Mouse (Mus musculus) gastrocnemius, postnatal 36 days (tissue): ENCODE results near the gene Uchl1. TPM values are rescaled to one million over a fixed set of nuclear protein-coding genes. Genes with fewer than 3 reads are reported as not detected.
A peak's percentile ranks its signal among the peaks of the same experiment; 100 is the strongest.

Experiments
- DNase-seq, 2 experiments: peaks; one replicate each; pipeline ENCODE4 v3.0.0; 2022
- intact Hi-C: fragments of 180-260 bp; cut with DNase I; formaldehyde crosslinking; loops from one replicate; pipeline ENCODE4 v1.15.1; 2025
- total RNA-seq, 2 experiments: library from RNA; stranded (reverse); gene quantifications; 2 replicates each; pipeline ENCODE4 v1.2.3; 2021

Uchl1 gene
- total RNA-seq, 2 experiments from 2014 or later, result 3.3 to 5.0 TPM

- DNase-seq, result no peak
- intact Hi-C loops, result no loop called here
Observed at GRCm38 (mm10) chr5:66703317-66704004, 27.6 kb downstream of the Uchl1 start.

DNA sequence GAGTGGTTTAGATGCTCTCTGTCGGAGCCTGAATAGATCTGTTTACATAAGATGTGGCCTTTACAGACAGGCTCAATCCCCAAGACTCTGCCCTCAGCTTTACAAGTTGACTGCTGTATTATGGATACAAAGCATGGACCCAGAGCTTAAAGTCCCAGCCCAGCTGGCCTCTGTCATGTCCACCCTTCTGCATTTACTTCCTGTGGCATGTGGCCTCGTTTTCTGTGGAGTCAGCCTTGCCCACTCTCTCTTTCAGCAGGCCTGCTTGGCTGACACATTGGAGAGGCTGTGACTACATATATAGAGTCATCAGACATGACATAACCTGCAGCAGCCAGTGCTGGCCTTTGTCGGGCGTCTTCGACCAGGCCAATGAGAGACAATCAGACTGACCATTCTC, 32.0 kb downstream of the Uchl1 start:
- intact Hi-C loops, result no loop called here
- no peak for DNase-seq

DNA sequence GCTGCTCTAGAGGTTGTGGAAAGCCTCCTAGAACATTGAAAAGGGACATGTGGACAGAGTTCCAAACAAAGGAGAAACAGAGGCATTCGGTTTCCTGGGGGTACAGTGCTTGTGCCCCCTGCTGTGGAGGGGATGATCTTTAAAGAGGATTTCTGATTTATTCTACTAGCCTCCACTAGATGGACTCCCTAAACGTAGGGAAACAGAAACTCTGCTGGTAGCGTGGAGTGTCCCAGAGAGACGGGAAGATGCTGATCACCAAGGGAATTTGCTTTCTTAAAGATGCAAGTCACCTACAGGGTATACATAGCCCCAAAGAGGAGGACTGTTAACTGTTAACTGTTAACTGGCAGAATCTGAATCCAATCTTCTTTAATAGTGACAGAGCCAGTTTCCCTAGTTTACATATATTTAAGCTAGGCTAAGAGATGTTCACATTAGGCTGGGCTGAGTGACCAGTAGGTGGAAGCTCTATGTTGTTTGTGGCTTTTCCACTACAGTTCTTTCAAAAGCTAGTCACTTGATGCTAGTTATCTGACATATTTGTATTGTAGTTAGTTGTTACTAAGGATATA, 34.6 kb downstream of the Uchl1 start:
- intact Hi-C loops, result loop anchor here (2.0 kb wide), 1 partner anchor 286 kb away; no protein-coding TSS in a partner anchor
- no peak for DNase-seq

DNA sequence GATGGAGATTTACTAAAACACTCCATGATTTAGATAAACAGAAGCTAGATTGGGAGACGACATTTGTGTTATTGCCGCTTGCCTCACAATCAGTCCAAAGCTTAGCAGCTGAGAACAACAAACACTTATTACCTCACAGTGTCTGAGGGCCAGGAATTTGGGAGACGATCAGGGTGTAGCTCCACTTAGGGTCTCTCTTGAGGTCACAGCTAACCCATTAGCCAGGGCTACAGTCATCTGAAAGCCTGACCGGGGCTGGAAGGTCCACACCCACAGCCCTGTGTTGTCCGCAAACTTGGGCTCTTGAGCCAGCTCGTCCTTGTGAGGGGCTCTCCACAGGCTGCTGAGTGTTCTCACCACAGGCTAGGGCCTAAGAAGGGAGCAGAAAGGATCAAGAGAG, 36.9 kb downstream of the Uchl1 start:
- DNase-seq, result peak; percentile 8 to 25
- intact Hi-C loops, result no loop called here

DNA sequence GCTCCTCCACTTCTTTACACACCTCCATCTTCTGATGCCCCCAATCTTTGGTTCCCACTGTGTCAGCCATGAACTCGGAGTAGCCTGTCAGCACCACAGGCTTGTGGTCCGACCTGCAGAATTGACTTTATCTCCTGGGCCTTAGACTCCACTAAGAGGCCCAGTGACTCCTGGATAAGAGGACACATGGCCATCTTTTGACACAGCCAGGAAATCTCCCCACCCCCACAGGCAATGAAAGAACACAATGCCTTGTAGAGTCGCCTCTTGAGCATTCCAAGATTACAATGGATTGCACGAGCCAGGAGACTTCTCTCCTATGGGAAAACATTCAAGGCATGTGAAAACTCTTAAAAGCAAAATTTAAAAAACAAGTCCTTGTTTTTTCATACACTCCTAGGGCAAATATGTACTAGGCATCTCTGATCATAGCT, 39.6 kb downstream of the Uchl1 start:
- intact Hi-C loops, result no loop called here
- no peak for DNase-seq

- intact Hi-C loops, result no loop called here
- no peak for DNase-seq
Observed at GRCm38 (mm10) chr5:66717931-66718330, 42.0 kb downstream of the Uchl1 start.

DNA sequence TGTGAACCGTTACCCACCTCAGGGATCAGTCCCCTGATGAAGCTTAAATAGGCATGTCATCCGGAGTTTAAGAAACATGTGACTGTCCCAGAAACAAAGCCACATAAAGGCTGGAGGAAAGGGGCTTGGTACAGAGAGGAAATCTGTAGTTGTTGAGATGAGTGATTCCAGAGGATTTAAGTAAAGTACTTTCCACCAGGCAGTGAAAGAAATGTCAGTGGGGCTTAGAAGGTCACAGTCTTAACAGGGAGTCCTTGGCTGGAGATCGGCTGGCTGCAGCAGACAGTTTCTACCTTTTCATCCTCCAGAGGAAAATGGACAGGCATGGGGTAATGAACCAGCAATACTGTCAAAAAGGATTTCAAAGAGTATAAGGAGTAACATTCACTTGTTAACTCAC, 42.5 kb downstream of the Uchl1 start:
- no peak for DNase-seq
- intact Hi-C loops, result no loop called here

GRCm38 (mm10) chr5:66718880-66719279, 43.0 kb downstream of the Uchl1 start:
- DNase-seq, result no peak
- intact Hi-C loops, result no loop called here

DNA sequence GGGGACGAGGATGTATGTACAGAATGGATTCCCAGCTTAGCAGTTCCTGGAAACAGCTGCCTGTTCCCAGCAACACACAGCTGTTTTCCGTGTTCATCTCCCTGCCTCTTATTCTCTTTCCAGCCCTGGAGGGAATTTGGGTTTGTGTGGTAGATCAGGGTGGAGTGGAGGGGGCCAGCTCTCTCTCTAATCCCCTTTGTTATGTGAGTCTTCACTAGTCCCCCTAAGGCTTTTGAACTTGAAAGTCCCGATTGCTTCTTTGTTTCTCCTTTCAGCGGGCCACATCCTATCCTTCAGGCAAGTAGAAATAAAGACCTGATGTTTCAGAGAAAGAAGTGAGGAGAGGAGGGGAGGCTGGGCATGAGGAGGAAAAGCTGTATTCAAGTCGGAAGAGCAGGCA, 45.0 kb downstream of the Uchl1 start:
- DNase-seq, result no peak
- intact Hi-C loops, result no loop called here

- intact Hi-C loops, result no loop called here
- DNase-seq, result no peak
Observed at GRCm38 (mm10) chr5:66722586-66722985, 46.7 kb downstream of the Uchl1 start.

DNA sequence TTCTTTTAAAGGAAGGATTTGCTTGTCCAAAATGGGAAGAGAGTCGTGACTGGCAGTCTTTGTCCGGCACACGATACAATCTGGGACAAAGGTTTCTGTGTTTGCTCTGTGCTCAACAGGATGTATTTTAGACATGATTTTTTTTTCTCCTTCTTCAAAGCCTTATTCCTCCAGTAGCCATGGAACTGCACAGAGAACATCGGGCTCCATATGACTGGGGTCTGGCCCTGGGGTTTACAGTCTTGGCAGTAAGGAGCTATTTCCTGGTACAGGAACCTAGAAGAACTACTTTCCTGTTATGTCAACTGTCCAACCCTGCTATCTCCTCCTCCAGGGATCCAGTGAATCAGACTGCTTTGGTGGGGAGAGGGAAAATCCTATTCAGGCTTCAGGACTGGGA, 47.1 kb downstream of the Uchl1 start:
- DNase-seq, result no peak
- intact Hi-C loops, result no loop called here

- intact Hi-C loops, result no loop called here
- no peak for DNase-seq
Observed at GRCm38 (mm10) chr5:66723626-66724025, 47.7 kb downstream of the Uchl1 start.

DNA sequence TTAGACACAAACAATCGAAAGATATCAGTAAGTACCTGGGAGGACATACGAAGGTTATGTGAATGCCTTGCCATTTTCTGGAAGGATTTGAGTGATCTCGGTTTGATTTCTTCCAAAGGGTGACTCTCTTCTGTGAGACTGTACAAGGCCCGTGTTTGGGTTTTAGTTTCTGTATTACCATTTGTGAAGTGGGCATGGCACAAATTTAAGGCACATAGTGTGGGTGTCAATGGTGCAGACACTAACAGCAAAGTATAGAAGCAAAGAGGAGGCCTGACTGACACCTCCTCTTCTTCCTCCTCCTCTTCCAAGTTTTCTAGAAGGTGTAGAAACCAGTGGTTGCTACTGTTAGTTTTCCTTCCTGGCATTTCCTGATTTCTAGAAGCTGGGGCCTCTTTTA, 53.4 kb downstream of the Uchl1 start:
- DNase-seq, result no peak
- intact Hi-C loops, result no loop called here

GRCm38 (mm10) chr5:66730621-66731301, 54.9 kb downstream of the Uchl1 start:
- intact Hi-C loops, result no loop called here
- DNase-seq, result no peak

GRCm38 (mm10) chr5:66731302-66731697, 55.4 kb downstream of the Uchl1 start:
- intact Hi-C loops, result no loop called here
- no peak for DNase-seq

DNA sequence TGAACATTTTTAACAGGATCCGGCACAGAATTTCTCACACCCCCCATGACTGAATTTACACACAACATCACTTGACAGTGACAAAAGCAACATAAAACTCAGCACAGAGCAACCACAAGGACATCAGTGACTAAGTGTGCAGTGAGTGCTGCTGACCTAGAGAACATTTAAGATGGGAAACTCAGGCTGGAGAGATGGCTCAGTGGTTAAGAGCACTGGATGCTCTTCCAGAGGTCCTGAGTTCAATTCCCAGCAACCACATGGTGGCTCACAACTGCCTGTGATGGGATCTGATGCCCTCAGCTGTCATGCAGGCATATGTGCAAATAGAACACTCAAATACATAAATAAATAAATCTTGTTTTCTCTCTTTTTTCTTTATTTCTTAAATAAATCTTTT, 57.7 kb downstream of the Uchl1 start:
- intact Hi-C loops, result no loop called here
- no peak for DNase-seq

Other genes with a start within 250 kb of the Uchl1 start
- gene Apbb2, start 57.3 kb upstream of the Uchl1 start, total RNA-seq, result 10 to 100 TPM; 32.0 to 39.1 TPM
- gene Limch1, start 69.7 kb downstream of the Uchl1 start, total RNA-seq, result 100 to 1,000 TPM in 1 of 2 experiments, 10 to 100 TPM in 1; 97.7 to 103 TPM